Mouse (Mus musculus) gastrocnemius, adult 18-20 months (tissue): ENCODE data around the gene Olfr123. TPM values are rescaled to one million over a fixed set of nuclear protein-coding genes. Genes with fewer than 3 reads are reported as not detected.

Experiments used
- DNase-seq: peaks from one replicate; pipeline ENCODE4 v3.0.0; 2021; ENCODE audit warnings: low spot score
- long read RNA-seq, 2 experiments: library from polyadenylated mRNA; stranded (forward); transcript quantifications; one replicate each; pipeline ENCODE4 v2.0.0; 2021
- total RNA-seq, 2 experiments: library from RNA; stranded (reverse); gene quantifications; 2 replicates each; pipeline ENCODE4 v1.2.3; 2021

Gene Olfr123
- not detected for total RNA-seq
- long read RNA-seq, experiment 1 = 0 reads
- long read RNA-seq, experiment 2 = 0 reads

DNA sequence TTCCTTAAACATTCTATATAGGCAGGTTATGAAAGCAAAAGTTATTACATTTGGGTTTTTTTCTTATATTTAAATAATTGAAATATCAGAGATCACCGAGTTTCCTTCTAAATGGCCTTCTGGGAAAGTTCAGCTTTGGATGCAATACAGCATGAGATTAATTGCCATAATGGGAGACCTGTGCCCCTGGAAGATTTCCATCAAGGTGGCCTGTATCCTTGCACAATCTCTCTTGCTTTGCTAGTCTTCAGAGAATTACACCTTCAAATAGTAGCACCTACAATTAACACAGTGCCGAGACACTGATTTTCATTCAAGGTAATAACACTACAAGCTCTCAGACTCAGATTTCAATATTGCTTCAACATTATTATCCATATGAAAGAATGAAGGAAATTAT lies at the start of gene Olfr123:
Gene Olfr123 (plus strand): TSS at position 301 of the 400 bp plus-strand sequence.
- no peak for DNase-seq

DNA sequence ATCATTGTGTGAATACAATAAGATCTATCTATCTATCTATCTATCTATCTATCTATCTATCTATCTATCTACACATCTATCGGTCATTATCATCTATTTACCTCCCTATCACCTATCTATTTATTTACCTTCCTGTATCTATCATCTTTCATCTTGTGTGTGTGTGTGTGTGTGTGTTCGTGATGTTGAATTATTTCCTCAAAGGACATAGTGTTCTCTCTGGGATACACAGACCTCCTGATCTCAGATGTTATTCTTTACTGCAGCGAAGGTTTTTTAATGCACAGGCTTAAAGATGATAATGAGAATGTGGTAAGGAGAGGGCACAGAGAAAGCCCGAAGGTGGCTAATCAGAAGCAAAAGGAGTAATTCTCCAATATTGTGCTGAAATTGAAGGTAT lies 25.0 kb upstream of the Olfr123 start, which contains the start of gene Olfr122:
Gene Olfr122 (plus strand): TSS at position 301 of the 400 bp plus-strand sequence.
- DNase-seq = no peak

- DNase-seq = no peak
These were observed 6.3 kb downstream of the Olfr123 start, which contains the start of gene Olfr124 for GRCm38 (mm10) chr17:37799588-37799987. Gene Olfr124 (plus strand): TSS chr17:37799888.

- no peak for DNase-seq
These were observed 39.3 kb downstream of the Olfr123 start, which contains the start of gene Olfr125 for GRCm38 (mm10) chr17:37832649-37833048. Gene Olfr125 (plus strand): TSS chr17:37832949.

DNA sequence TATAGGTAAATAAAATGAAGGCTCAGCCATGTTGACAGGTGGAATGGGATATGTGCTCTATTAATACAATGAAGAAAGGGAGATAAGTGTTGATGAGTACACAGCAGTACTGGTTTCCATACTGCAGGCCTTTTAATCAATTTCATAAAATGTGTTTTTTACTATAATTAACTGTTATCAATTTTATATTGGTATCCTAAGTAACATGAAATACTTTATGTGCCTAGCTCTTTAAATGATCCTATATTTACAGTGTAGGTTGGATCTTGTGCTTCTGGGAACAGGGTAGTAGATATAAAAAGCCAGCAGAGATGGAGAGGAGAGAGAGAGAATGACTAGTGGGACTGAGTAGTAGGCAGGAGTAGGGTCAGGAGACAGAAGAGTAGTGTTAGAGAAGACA lies 53.9 kb downstream of the Olfr123 start, which contains the start of gene Olfr126:
Gene Olfr126 (plus strand): TSS at position 301 of the 400 bp plus-strand sequence.
- DNase-seq = no peak

Other genes with a start within 250 kb of the Olfr123 start
- not detected for gene Olfr112, start 224.1 kb upstream of the Olfr123 start, total RNA-seq
- gene Olfr113, start 215.9 kb upstream of the Olfr123 start, total RNA-seq = not detected
- gene Olfr114, start 200.8 kb upstream of the Olfr123 start, total RNA-seq = not detected
- gene Olfr115, start 166.4 kb upstream of the Olfr123 start, total RNA-seq = not detected
- gene Olfr116, start 166.3 kb upstream of the Olfr123 start, total RNA-seq = not detected
- not detected for gene Olfr117, start 129.7 kb upstream of the Olfr123 start, total RNA-seq
- not detected for gene Olfr118, start 126.5 kb upstream of the Olfr123 start, total RNA-seq
- gene Olfr119, start 97.0 kb upstream of the Olfr123 start, total RNA-seq = not detected
- not detected for gene Olfr120, start 71.7 kb upstream of the Olfr123 start, total RNA-seq
- not detected for gene Olfr121, start 44.7 kb upstream of the Olfr123 start, total RNA-seq
- not detected for gene Olfr122, start 24.9 kb upstream of the Olfr123 start, total RNA-seq
- gene Olfr124, start 6.4 kb downstream of the Olfr123 start, total RNA-seq = not detected
- not detected for gene Olfr125, start 39.4 kb downstream of the Olfr123 start, total RNA-seq
- not detected for gene Olfr126, start 54.0 kb downstream of the Olfr123 start, total RNA-seq
- gene Olfr127, start 106.9 kb downstream of the Olfr123 start, total RNA-seq = not detected
- gene Olfr128, start 127.0 kb downstream of the Olfr123 start, total RNA-seq = not detected
- not detected for gene Olfr761, start 159.6 kb downstream of the Olfr123 start, total RNA-seq